Mouse (Mus musculus): ENCODE measurements at regions not wholly inside any gene's neighbourhood (a gene's known extent, or its start where the extent isn't known, plus 50 kb on each side); places are given as distances from the start of the nearest gene placed in this dataset.
"Not testable (repeated sequence)": the region's sequence is repeated elsewhere in the genome, so short reads cannot be mapped to it uniquely, and the experiment has no call there.

DNA sequence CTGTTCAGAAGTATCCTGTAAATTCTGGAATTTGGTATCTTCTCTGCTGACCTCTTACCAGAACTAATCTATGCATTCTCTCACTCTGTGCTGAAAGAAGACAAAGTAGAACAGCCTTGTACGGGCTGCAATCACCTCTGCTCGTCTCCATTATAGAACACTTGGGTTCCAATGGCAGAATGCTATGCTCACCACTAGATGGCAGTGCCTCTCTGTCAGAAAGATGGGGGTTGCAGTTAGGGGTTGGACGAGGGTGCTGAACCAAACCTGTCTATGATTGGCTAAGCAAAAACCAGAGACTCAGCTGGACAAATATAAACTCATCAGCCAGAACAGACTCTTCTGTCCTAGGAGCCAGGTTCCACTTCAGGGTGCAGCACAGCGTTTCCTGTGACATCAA is 515.9 kb downstream of the Dad1 start:
- in situ Hi-C loops (cut with MseI, MboI): not testable (repeated sequence)

GRCm38 (mm10) chr14:53736274-53736673 is 517.6 kb downstream of the Dad1 start:
- in situ Hi-C loops (cut with MseI, MboI): not testable (repeated sequence)

DNA sequence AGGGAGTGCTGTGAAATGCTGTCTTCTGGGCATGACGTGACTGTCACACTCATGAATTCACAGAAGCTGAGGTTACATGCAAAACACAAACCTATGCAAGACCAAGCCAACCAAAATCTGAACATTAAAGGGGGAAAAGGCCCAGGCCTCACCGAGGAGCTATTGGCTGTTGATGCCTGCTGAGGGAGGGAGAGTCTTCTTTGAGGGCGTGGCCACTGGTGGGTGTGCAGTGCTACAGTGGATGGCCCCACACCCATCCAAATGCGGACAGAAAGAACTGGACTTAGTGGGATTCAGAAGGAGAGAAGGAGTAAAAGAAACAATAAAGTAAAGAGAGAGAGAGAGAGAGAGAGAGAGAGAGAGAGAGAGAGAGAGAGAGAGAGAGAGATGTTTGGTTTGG is 522.3 kb downstream of the Dad1 start:
- in situ Hi-C loops (cut with MseI, MboI): not testable (repeated sequence)

- in situ Hi-C loops (cut with MseI, MboI): not testable (repeated sequence)
Observed at GRCm38 (mm10) chr14:53729877-53730276, 524.0 kb downstream of the Dad1 start.

DNA sequence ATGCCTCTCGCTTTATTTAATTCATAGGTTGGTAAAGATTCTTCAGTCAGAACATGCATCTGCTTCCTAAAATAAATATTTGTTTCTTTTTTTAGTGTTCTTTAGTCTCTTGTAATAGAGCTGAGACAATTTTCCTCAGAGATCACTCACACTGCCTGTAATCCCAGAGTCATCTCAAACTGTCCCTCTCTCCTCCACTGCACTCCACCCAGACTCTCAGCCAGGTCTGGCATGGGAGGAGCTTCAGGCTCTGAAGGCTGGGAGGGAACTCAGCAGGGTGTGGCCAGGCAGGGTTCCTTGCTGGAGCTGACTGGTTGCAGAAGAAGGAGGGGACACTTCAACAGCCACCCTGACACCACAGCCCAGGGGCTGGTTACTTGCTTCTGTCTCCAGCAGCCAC is 524.8 kb downstream of the Dad1 start:
- in situ Hi-C loops (cut with MseI, MboI): not testable (repeated sequence)

GRCm38 (mm10) chr14:53726914-53727313 is 527.0 kb downstream of the Dad1 start:
- in situ Hi-C loops (cut with MseI, MboI): not testable (repeated sequence)

DNA sequence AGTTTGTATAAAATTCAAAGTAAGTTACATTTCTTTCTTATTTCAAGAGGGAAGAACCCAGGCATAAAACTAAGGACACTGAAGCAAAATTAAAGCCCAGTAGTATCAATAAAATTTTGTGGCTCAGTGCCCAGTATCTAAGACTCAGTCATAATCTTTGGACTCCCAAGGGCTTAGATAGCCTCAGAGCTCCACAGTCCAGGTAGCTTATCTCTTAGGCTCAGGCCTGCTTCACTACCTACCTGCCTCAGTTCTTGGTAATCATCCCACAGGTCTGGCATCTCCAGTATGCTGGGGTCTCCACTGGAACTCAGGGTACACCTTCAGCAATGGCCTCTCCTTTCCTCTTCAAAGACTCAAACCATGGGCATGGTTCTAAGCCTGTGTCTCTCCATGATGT is 530.3 kb downstream of the Dad1 start:
- in situ Hi-C loops (cut with MseI, MboI): not testable (repeated sequence)

- in situ Hi-C loops (cut with MseI, MboI): not testable (repeated sequence)
Observed at GRCm38 (mm10) chr14:53721901-53722300, 532.0 kb downstream of the Dad1 start.

GRCm38 (mm10) chr14:53709627-53710026 is 544.3 kb downstream of the Dad1 start:
- in situ Hi-C loops (cut with MseI, MboI): not testable (repeated sequence)

GRCm38 (mm10) chr14:53704351-53704750 is 549.6 kb downstream of the Dad1 start:
- in situ Hi-C loops (cut with MseI, MboI): not testable (repeated sequence)

- in situ Hi-C loops (cut with MseI, MboI): not testable (repeated sequence)
Observed at GRCm38 (mm10) chr14:53703593-53703992, 550.3 kb downstream of the Dad1 start.

- in situ Hi-C loops (cut with MseI, MboI): not testable (repeated sequence)
Observed at GRCm38 (mm10) chr14:53684100-53684499, 569.8 kb downstream of the Dad1 start.

DNA sequence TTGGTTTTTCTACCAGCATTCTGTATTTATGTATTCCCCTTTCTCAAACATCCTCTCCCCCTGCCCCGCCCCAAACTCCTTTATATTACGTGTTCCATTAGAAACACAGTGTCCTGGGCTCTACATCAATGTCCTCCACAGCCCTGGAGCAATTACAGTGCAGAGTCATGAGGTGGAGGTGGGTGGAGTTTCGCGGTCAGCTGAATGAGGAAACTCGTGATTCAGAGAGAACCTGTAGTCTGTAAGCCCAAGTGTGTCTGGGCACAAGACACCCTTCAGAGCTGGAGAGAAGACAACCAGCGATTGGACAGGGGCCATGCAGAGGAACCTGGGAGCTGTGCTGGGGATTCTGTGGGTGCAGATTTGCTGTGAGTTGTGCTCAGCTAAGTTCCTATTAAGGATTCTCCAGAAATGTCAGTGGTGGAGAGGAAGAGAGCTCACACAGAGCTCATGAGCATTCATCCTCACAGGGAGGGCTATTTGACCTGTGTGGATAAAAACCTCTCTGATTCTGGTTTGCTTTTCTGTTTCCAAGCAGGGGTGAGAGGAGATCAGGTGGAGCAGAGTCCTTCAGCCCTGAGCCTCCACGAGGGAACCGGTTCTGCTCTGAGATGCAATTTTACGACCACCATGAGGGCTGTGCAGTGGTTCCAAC is 570.4 kb downstream of the Dad1 start:
- in situ Hi-C loops (cut with MseI, MboI): not testable (repeated sequence)

GRCm38 (mm10) chr14:53682679-53683078 is 571.2 kb downstream of the Dad1 start:
- in situ Hi-C loops (cut with MseI, MboI): not testable (repeated sequence)

DNA sequence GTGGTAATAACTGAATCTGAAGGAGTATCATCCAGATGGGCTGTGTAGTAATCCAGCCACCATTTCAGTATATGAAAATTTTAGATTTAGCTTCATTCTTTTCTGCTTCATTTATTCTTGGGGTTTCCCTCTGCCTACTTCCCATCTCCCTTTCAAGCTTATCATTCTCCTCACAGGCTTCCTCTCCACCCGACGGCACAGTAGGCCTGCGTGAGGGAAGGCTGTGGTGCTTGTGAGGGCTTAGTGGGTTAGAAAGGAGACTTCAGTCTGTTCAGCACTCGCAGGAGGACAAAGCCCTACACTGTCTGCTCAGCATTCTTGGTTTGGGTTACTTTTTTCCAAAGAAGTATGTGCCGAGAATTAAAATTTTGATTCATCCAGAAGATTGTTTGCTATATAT is 572.6 kb downstream of the Dad1 start:
- in situ Hi-C loops (cut with MseI, MboI): not testable (repeated sequence)

- in situ Hi-C loops (cut with MseI, MboI): not testable (repeated sequence)
Observed at GRCm38 (mm10) chr14:53665681-53666080, 588.2 kb downstream of the Dad1 start.

DNA sequence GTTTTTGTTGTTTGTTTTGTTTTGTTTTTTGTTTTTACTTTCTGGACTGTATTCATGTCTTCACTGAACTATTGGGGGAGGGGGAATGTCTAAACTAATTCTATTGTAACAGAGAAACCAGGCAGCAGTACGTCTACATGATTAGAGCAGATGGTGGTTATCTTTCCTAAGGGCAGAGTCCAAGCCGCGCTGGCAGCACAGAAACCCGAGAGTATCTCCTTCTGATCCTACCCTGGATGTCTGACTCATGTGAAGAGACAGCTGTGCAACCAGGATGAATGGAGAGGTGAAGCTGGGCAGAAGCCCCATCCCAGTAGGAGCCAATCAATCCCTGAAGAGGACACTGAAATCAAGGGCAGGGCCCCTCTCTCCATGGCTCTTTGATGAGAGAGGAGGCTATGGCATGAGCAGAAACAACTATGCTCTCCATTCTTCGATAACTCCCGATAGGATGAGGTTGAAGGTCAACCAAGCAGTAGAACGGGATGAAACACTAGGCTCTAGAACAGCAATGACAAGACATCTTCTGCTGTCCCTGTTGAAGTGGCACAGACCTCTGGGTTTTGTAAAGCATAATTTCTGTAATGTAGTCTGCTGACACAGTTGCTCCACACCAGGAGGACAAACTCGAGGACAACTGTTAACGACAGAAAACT is 591.1 kb downstream of the Dad1 start:
- in situ Hi-C loops (cut with MseI, MboI): not testable (repeated sequence)

DNA sequence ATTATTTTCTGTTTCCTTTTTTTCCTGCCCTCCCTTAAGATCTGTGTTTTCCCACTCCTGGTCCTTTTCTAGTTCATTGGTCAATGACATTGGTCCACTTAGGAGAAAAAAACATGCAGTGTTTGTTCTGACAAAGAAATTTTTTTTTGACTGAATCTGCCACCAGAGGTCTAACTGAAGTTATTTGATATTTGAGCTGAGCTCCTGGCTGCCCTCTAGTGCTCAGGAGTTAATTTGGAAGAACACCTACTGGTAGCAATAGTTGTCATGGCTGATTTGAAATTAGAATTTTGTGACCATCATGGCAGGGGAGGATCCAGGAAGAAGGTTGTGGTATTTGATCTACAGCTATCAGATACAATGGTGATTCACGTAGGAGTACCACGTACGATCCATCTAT is 599.2 kb downstream of the Dad1 start:
- in situ Hi-C loops (cut with MseI, MboI): not testable (repeated sequence)

DNA sequence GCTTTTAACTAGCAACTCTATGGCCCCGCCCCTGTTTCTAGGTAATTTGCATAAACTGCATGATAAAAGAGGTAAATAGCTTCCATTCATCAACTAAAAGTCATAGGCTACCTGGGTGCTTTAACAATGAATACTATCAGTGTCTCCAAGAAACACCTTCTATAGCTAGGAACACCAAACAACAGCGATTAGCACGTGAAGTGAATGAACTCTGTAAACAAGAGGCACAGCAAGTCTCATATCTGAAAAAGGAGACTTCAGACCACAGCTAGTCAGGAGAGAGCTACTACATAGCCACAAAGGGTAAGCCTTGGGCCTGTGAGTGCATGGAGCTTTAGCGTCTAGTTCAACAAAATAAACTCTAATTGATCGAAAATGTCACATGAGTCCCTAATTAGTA is 602.8 kb downstream of the Dad1 start:
- in situ Hi-C loops (cut with MseI, MboI): not testable (repeated sequence)

GRCm38 (mm10) chr14:53649189-53649588 is 604.7 kb downstream of the Dad1 start:
- in situ Hi-C loops (cut with MseI, MboI): not testable (repeated sequence)

- in situ Hi-C loops (cut with MseI, MboI): not testable (repeated sequence)
Observed at GRCm38 (mm10) chr14:53640441-53640840, 613.5 kb downstream of the Dad1 start.

DNA sequence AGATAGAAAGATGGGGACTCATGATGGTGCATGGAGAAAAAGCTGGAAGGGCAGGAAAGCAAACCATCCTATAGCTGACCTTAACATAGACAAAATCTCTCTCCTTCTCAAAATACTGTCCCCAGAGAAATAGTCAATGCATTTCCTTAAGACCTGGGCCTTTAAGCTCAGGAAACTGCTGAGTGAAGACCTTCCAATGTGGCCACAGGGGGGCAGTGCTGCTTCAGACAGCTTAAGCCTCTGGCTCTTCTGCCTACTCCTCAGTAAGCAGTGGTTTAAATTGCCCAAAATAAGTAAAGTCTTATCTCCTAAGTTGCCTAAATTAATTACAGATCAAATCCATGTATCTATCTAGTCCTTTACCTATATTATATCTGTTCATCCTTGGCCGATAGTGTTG is 616.2 kb downstream of the Dad1 start:
- in situ Hi-C loops (cut with MseI, MboI): not testable (repeated sequence)

DNA sequence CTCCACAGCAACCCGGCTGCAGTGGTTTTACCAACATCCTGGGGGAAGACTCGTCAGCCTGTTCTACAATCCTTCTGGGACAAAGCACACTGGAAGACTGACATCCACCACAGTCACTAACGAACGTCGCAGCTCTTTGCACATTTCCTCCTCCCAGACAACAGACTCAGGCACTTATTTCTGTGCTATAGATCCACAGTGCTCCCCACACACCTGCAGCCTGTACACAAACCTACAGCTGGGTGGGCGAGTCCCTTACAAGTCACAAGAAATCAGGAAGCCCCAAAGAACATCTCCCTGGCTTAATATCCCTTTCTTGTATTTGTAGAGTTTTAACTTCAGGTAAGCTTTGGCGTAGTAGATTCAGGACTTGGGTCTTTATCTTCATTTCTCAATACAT is 618.7 kb downstream of the Dad1 start:
- in situ Hi-C loops (cut with MseI, MboI): not testable (repeated sequence)
